Mouse (Mus musculus): ENCODE measurements at regions not wholly inside any gene's neighbourhood (a gene's known extent, or its start where the extent isn't known, plus 50 kb on each side); places are given as distances from the start of the nearest gene placed in this dataset.
"Not testable (repeated sequence)": the region's sequence is repeated elsewhere in the genome, so short reads cannot be mapped to it uniquely, and the experiment has no call there.

DNA sequence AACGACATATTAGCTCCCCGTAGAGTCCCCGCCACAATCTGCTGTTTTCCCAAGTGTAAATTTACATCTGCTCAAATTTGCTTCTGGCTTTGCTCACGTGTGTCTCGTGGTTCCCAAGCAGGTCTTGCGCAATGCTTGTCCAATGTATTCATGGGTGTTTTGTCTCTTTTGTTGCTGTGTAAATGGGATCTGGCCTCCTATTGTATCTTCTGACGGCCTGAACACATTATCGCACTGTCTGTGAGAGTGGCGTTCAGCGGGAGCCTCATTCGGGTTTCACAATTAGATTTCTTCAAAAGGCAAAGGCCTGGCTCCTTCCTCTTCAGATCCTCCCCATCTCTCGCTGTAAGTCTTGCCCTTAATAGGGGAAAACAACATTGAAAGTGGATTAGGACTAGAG is 274.5 kb downstream of the Fam19a5 start:
- intact Hi-C loops (cut with DNase I): no loop called here

DNA sequence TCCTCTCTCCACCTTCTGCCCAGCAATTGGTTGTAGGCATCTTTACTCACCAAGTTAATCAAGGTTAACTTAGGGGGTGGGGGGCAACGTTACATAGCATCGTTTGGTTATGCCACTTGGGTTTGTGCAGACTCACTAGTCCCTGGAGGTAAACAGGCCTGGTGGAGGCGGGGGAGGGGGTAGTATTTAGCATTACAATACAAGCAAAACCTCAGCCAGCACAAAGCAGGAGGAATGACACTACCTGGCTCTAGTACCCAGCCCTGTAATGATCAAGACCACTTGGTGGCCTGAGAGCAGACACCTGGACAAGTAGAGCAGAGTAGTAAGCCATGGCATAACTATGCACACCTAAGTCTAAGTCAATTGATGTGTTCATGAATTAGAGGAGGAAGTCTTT is 298.0 kb downstream of the Fam19a5 start:
- intact Hi-C loops (cut with DNase I): no loop called here

DNA sequence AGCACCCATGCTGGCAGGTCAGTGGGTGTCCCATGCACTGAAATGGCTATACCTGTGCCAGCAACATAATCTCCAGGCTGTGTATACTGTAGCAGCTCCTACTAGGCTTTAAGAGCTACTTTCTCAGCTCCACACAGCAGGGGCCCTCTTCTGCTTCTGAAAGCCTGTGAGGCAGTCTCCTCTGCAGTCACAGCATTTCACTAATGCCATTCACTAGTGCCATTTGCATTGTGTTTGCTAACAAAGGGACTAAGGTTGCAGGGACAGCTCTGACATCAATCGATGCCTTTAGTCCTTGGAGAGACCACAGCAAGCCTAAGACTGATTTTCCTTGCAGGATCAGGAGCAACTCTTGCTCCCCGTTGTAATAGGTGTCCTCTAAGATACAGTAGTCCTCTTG is 315.0 kb downstream of the Fam19a5 start:
- intact Hi-C loops (cut with DNase I): no loop called here

GRCm38 (mm10) chr15:87876286-87876899 is 332.3 kb downstream of the Fam19a5 start:
- intact Hi-C loops (cut with DNase I): no loop called here

DNA sequence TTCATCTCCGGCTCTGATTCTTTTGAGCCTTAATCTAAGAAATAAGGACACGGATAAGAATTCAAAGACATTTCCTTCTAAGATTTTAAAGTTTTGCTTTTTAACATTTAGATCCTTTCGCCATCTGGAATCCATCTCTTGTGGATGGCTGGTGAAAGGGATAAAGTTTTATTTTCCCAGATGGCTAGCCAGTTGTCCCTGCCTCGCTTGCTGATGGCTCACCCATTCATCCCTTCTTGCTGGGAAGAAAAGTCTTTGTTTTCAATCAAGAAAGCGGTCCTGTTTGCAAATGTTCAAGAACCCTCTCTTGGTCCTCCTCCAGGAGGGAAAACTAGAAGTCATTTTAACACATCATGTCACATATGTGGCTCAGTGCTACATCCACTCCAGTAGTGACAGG is 346.8 kb downstream of the Fam19a5 start:
- intact Hi-C loops (cut with DNase I): no loop called here

- intact Hi-C loops (cut with DNase I): not testable (repeated sequence)
Measured at GRCm38 (mm10) chr15:87894866-87895265, 350.8 kb downstream of the Fam19a5 start.

- intact Hi-C loops (cut with DNase I): no loop called here
Measured at GRCm38 (mm10) chr15:87898655-87899054, 354.6 kb downstream of the Fam19a5 start.

DNA sequence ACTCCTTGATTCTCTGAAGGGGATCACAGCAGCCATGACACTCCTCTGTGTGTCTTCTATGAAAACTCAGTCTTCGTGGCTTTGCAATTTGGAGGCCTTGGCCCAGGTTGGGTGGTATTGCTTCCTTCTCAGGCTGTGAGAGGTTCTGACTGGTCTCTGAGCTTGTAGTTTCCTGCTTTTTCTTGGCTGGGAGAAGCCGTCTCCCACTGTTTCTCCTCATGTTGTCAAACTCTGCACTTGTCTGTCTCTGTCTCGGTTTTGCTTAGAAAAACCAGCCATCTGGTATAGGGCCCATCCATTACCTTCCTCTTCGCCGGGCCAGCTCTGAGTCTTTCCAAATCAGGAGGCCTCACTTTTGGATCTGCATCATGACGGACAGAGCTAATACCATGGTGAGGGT is 360.3 kb downstream of the Fam19a5 start:
- intact Hi-C loops (cut with DNase I): no loop called here

GRCm38 (mm10) chr15:87906310-87906709 is 362.2 kb downstream of the Fam19a5 start:
- intact Hi-C loops (cut with DNase I): no loop called here

GRCm38 (mm10) chr15:87922091-87922490 is 378.0 kb downstream of the Fam19a5 start:
- intact Hi-C loops (cut with DNase I): no loop called here

- intact Hi-C loops (cut with DNase I): no loop called here
Measured at GRCm38 (mm10) chr15:87922781-87923446, 378.8 kb downstream of the Fam19a5 start.

DNA sequence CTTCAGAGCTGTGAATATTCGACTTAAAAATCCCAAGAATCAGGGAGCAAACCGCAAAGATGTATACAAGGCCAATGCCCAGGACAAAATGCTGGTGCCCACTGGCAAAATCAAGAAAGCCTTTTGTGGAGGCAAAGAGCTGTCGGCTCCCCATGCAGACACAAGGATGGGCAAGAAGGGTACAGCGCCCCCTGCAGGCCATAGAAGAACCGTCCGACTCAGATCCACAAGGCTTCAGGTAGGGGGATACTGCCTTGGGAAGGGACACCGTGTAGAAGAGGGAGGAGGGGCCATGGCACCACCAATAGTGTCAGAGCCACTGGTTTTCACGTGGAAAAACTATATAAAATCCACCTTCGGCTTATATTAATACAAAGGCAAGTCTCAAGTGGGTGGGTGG is 379.8 kb downstream of the Fam19a5 start:
- intact Hi-C loops (cut with DNase I): no loop called here

DNA sequence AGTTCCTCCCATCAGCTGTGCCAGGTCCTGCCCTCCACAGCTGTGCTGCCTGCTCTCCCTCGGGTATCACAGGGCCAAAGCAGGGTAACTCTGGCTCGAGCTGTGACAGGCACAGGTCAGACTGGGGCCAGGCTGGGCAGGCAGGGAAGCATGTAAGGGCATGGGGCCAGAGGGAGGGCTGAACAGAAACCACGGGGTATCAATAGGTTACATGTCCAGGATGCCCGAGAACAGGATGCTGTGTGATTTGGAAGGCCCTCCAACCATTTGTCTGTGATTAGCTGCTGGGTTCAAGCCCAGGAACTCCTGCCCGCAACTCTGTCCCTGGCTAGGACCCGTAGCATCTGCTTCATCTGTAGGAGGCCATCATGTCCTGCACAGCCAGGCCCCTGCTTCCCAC is 391.9 kb downstream of the Fam19a5 start:
- intact Hi-C loops (cut with DNase I): no loop called here

DNA sequence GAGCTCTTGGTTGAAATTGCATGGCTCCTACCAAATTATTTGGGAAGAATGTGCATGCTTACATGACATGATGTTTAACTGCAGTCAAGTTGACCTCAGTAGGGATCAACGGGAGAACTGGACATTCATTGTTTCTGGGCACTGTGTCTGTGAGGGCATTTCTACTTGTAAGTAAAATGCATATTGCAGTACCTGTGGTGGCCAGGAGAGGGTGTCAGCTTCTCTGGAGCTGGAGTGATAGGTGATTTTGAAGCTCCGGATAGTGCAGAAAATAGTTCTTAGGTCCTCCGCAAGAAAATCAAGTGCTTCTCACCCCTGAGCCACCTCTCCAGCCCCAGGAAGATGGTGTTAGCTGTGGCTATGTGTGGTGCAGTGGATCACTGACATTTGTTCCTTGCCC is 396.7 kb downstream of the Fam19a5 start:
- intact Hi-C loops (cut with DNase I): no loop called here

DNA sequence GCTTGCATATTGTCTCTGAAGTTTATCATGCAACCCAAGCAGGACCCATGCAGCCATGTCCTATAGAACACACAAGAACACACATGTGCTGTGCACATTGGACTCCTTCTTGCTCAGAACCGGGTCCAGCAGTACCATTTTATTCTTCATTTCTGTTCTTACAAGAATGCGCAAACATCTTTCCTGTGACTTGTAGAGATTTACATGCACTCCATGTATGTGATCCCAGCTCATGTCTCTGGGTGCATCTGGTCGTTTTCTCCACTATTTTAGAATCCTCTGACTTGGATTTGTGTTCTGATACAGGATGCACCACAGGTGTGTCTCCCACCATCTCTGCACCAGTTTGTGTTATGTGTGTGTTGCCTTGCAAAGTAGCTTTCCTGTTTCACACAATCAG is 408.4 kb downstream of the Fam19a5 start:
- intact Hi-C loops (cut with DNase I): no loop called here

DNA sequence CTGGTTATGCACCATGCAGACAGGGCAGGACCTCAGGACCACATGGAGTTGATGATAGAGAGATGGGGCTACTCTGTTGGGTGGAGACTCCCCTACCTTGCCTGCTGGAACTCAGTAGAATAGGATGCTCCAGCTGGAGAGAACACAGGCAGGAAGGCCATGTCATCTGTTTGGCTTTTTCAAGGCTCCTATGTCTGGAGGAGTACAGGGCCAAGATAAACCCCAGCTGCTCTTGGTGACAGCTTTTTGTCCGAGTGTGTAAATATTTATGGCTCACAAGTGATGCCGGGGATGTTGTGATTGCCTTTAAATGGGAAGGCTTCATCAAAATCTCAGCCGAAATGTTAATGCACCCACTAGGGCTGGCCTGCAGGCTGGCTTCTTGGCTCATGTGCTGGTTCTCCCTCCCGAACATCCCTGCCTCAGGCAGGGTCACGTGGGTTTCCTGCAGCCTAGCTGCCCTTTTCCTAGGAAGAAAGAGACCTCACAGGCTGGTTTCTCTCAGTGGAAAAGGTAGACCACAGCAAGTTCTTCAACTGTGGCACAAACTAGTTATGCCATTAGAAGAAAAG is 411.7 kb downstream of the Fam19a5 start:
- intact Hi-C loops (cut with DNase I): no loop called here

- intact Hi-C loops (cut with DNase I): no loop called here
Measured at GRCm38 (mm10) chr15:87958866-87959265, 414.8 kb downstream of the Fam19a5 start.

- intact Hi-C loops (cut with DNase I): no loop called here
Measured at GRCm38 (mm10) chr15:87972641-87973040, 428.5 kb downstream of the Fam19a5 start.

GRCm38 (mm10) chr15:87987322-87987985 is 443.4 kb downstream of the Fam19a5 start:
- intact Hi-C loops (cut with DNase I): no loop called here

DNA sequence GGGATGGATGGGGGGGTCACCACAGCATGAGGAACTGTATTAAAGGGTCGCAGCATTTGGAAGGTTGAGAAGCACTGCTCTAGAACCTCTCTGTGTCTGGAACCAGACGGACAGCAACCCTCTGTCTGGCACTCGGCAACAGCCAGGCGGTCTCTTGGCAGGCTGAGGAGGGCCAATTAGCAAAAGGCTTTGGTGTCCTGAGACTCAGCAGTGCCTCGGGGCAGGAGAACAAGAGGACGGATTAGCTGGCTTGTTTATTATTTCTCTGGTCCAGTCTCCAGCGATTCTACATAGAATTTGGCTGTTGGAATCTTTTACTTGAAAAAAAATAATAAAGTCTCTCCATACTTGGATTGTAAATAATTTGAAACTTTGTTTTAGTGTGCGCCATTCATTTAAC is 450.4 kb downstream of the Fam19a5 start:
- intact Hi-C loops (cut with DNase I): no loop called here

DNA sequence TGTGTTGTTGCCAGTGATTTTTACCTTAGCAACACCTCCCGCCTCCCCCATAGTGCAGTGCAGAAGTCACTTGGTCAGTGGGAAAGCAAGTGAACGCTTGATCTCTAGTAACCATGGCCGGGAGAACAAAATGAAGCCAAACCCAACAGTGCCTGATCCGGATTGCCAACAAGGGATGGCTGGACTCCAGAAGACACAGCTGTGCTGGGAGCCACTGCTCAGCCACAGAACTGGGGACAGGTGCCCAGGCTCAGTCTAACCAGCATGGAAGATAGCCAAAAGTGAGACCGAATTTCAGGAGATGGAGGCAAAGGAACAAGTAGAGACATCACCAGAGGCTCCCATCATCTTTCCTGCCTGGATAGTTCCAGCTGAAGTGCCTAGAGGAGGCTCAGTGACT is 473.0 kb downstream of the Fam19a5 start:
- intact Hi-C loops (cut with DNase I): no loop called here

DNA sequence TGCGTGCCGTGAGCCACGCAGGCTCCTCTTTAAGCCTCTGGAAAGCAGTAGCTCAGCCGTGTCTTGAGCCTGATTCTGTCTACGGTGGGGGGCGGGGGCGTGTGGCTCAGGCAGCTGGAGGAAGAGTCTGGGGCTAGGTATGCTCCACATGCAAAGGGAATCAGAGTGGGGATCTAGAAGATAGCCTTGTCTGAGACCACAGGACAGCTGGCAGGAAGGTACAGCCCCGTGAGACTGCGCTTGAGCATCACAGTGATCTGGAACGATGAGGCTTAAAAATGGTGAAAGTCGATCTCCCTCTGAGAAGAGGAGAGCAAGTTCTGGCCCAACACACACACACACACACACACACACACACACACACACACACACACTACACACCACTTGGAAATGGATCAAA is 488.7 kb downstream of the Fam19a5 start:
- intact Hi-C loops (cut with DNase I): no loop called here

DNA sequence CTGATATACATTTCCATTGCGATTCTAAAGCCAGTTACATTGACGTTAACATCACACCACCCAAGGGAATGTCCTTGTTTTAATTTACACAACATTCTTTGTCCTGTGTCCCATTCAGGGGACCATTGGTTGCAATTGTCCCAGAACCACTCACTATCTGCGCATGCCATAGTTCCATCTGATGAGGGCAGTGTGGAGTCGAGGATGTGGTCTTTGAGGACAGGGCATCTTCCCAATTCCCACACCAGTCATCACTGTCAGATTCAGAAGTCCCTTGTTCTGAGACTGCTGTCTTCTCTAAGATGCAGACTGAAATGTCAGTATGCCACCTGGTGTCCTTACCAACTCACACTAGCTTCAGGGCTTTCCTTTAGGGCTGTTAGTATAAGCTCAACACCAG is 489.6 kb downstream of the Fam19a5 start:
- intact Hi-C loops (cut with DNase I): no loop called here
